Mouse (Mus musculus) thymus, adult 2 months (tissue): ENCODE measurements around the gene Hsd3b2.

Experiments
- CTCF ChIP-seq: fragments of 200-500 bp; IDR thresholded peaks from 2 replicates; pipeline ENCODE4 v1.5.1; 2012; ENCODE audit warnings: mild to moderate bottlenecking, control low read depth, low read length, moderate library complexity, borderline replicate concordance; ENCODE audit not compliant: control insufficient read depth, poor library complexity, insufficient read depth; ENCODE audit errors: extremely low read depth
- POLR2A ChIP-seq: fragments of 200-500 bp; IDR thresholded peaks from 2 replicates; pipeline ENCODE4 v1.6.1; 2012; ENCODE audit warnings: mild to moderate bottlenecking, low read length, control low read depth, moderate library complexity; ENCODE audit not compliant: control insufficient read depth, poor library complexity, insufficient read depth; ENCODE audit errors: extremely low read depth

DNA sequence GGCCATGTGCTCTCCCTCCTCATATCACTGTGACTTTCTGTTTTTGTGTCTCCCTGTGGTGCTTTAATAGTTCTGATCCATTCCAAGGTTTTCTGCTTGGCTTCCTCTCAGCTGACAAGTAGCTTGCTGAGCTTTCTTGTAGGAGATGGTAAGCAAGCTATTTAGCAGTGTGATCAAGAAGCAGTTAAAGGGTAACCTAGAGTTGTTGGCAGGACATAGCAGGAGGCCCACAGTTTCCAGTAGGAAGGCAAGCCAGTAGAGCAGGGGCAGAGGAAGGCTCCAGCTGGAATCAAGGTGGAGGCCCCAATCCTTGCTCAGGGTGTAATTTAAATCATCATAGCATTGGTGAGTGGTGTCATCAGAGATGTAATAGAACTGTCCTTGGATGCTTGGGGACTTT, 43.6 kb downstream of the Hsd3b2 start:
- TF ChIP-seq CTCF (no peak), POLR2A (no peak)
